Mouse (Mus musculus) lung, adult 2 months (tissue): ENCODE results near the gene Tbc1d24.

Experiments used
- CTCF ChIP-seq: fragments of 200-500 bp; IDR thresholded peaks from 2 replicates; pipeline ENCODE4 v1.5.1; 2011; ENCODE audit warnings: mild to moderate bottlenecking, low read length, control low read depth; ENCODE audit not compliant: insufficient read depth
- POLR2A ChIP-seq: fragments of 200-500 bp; IDR thresholded peaks from 2 replicates; pipeline ENCODE4 v1.6.1; 2011; ENCODE audit warnings: low read depth, mild to moderate bottlenecking, control low read depth, low read length, borderline replicate concordance; ENCODE audit errors: extremely low read depth

- TF ChIP-seq CTCF (no peak), POLR2A (no peak)
Observed at GRCm38 (mm10) chr17:24193769-24194168, 11.6 kb downstream of the Tbc1d24 start.
